Mouse (Mus musculus) brain, embryonic 14.5 days (tissue): ENCODE results near the gene Cdhr5. TPM values are rescaled to one million over a fixed set of nuclear protein-coding genes. Genes with fewer than 3 reads are reported as not detected.
A peak's percentile ranks its signal among the peaks of the same experiment; 100 is the strongest.

ENCODE experiments used
- DNase-seq: peaks from one replicate; pipeline ENCODE4 v3.0.0-alpha.2; 2011; ENCODE audit warnings: low read depth
- CTCF ChIP-seq: fragments of 200-500 bp; IDR thresholded peaks from 2 replicates; pipeline ENCODE4 v1.5.1; 2012; ENCODE audit warnings: inconsistent platforms, mild to moderate bottlenecking, moderate library complexity, borderline replicate concordance; ENCODE audit not compliant: insufficient read depth, insufficient read length; ENCODE audit errors: extremely low read depth
- POLR2A ChIP-seq: fragments of 200-500 bp; IDR thresholded peaks from 2 replicates; pipeline ENCODE4 v1.6.1; 2012; ENCODE audit warnings: mild to moderate bottlenecking, inconsistent platforms, borderline replicate concordance; ENCODE audit not compliant: poor library complexity, insufficient read depth, insufficient read length, severe bottlenecking; ENCODE audit errors: extremely low read depth
- polyA plus RNA-seq: library from polyadenylated mRNA; depleted of rRNA; stranded (reverse); fragments of >200 nt; gene quantifications from 2 replicates; pipeline ENCODE4 v1.2.3, GENCODE M21; 2012

Cdhr5 gene
- polyA plus RNA-seq, 1 experiment: 0.04 TPM

GRCm38 (mm10) chr7:141292583-141293388 is 16.2 kb upstream of the Cdhr5 start:
- peak; percentile 28 for DNase-seq
- TF ChIP-seq CTCF: no peak
- no peak for TF ChIP-seq POLR2A

GRCm38 (mm10) chr7:141291921-141292582 is 15.5 kb upstream of the Cdhr5 start, which contains the start of gene Drd4:
Gene Drd4, plus strand, starts transcription at chr7:141292006.
- TF ChIP-seq POLR2A (no peak), CTCF (no peak)
- DNase-seq: peak; percentile 64

GRCm38 (mm10) chr7:141288042-141288441 is 11.5 kb upstream of the Cdhr5 start:
- TF ChIP-seq CTCF (no peak), POLR2A (no peak)

GRCm38 (mm10) chr7:141282756-141283155 is 6.2 kb upstream of the Cdhr5 start:
- DNase-seq: no peak
- no peak for TF ChIP-seq POLR2A
- TF ChIP-seq CTCF: no peak

More at GRCm38 (mm10) chr7:141288042-141288441, 11.5 kb upstream of the Cdhr5 start:
- DNase-seq: no peak

- TF ChIP-seq POLR2A (no peak), CTCF (no peak)
Measured at GRCm38 (mm10) chr7:141281442-141281841, 4.9 kb upstream of the Cdhr5 start.

GRCm38 (mm10) chr7:141278766-141279590 is 2.4 kb upstream of the Cdhr5 start, which contains the start of gene Sct:
Gene Sct, minus strand, starts transcription at chr7:141279133.
- peak; percentile 60 for TF ChIP-seq CTCF
- no peak for TF ChIP-seq POLR2A
- peak; percentile 73 for DNase-seq

More at GRCm38 (mm10) chr7:141281442-141281841, 4.9 kb upstream of the Cdhr5 start:
- peak; percentile 82 for DNase-seq

- no peak for TF ChIP-seq CTCF
- DNase-seq: no peak
Measured at GRCm38 (mm10) chr7:141277701-141278678, 1.4 kb upstream of the Cdhr5 start.

GRCm38 (mm10) chr7:141275356-141275755 is 1.2 kb downstream of the Cdhr5 start:
- TF ChIP-seq POLR2A (no peak), CTCF (no peak)
- no peak for DNase-seq

GRCm38 (mm10) chr7:141270631-141271030 is 6.0 kb downstream of the Cdhr5 start:
- no peak for DNase-seq
- TF ChIP-seq CTCF: no peak
- no peak for TF ChIP-seq POLR2A

GRCm38 (mm10) chr7:141269273-141269545 is 7.4 kb downstream of the Cdhr5 start:
- TF ChIP-seq POLR2A (no peak), CTCF (no peak)
- DNase-seq: no peak
